Mouse (Mus musculus) testis, adult 2 months (tissue): ENCODE data around the gene Grid1.

Experiments
- CTCF ChIP-seq: fragments of 200-500 bp; IDR thresholded peaks from 2 replicates; pipeline ENCODE4 v1.5.1; 2012; ENCODE audit warnings: low read depth, mild to moderate bottlenecking, inconsistent platforms, low read length, moderate library complexity; ENCODE audit not compliant: control insufficient read depth, insufficient read depth, insufficient replicate concordance
- POLR2A ChIP-seq: fragments of 200-500 bp; IDR thresholded peaks from 2 replicates; pipeline ENCODE4 v1.6.1; 2012; ENCODE audit warnings: low read depth, mild to moderate bottlenecking, inconsistent platforms, low read length, moderate library complexity; ENCODE audit not compliant: control insufficient read depth

GRCm38 (mm10) chr14:35356480-35357085 is 536.7 kb downstream of the Grid1 start:
- TF ChIP-seq POLR2A (no peak), CTCF (no peak)
